Mouse (Mus musculus) spleen, adult 2 months (tissue): ENCODE results near the gene Slu7.

Experiments used
- CTCF ChIP-seq: fragments of 200-500 bp; IDR thresholded peaks from 2 replicates; pipeline ENCODE4 v1.5.1; 2011; ENCODE audit warnings: mild to moderate bottlenecking, inconsistent platforms; ENCODE audit not compliant: insufficient read depth, insufficient read length, insufficient replicate concordance; ENCODE audit errors: extremely low read depth
- POLR2A ChIP-seq: fragments of 200-500 bp; IDR thresholded peaks from 2 replicates; pipeline ENCODE4 v1.6.1; 2011; ENCODE audit warnings: low read depth, low read length, inconsistent platforms

- TF ChIP-seq POLR2A, result no peak
- no peak for TF ChIP-seq CTCF
Measured at GRCm38 (mm10) chr11:43495532-43495931, 62.0 kb downstream of the Slu7 start.
